Mouse (Mus musculus) MEL (cell line): ENCODE data around the gene Cdca4.

ENCODE experiments used
- CTCF ChIP-seq, 3 experiments: IDR thresholded peaks in 2 of 3; conservative IDR thresholded peaks in 1 of 3; 2 replicates each; pipeline ENCODE4 v1.5.1; 2011 to 2012; ENCODE audit warnings: low read length in 3 of 3, low read depth in 2 of 3, mild to moderate bottlenecking in 2 of 3, improper control_type of control experiment in 1 of 3, inconsistent platforms in 1 of 3, mixed read lengths in 1 of 3, moderate library complexity in 1 of 3; ENCODE audit not compliant: control insufficient read depth in 1 of 3, insufficient read depth in 1 of 3, poor library complexity in 1 of 3, severe bottlenecking in 1 of 3
- E2F4 ChIP-seq: IDR thresholded peaks from 2 replicates; pipeline ENCODE4 v1.6.1; 2011; ENCODE audit warnings: low read depth, low read length, improper control_type of control experiment, borderline replicate concordance
- EP300 ChIP-seq, 2 experiments: IDR thresholded peaks; 2 replicates each; pipeline ENCODE4 v1.6.1; 2011; ENCODE audit warnings: improper control_type of control experiment in 2 of 2, low read length in 2 of 2, low read depth in 1 of 2, mild to moderate bottlenecking in 1 of 2
- GABPA ChIP-seq: IDR thresholded peaks from 2 replicates; pipeline ENCODE4 v1.6.1; 2012; ENCODE audit warnings: low read depth, mild to moderate bottlenecking, inconsistent platforms, low read length, improper control_type of control experiment, moderate library complexity
- MAFK ChIP-seq: IDR thresholded peaks from 2 replicates; pipeline ENCODE4 v1.6.1; 2011; ENCODE audit warnings: low read depth, mild to moderate bottlenecking, low read length, improper control_type of control experiment, borderline replicate concordance
- POLR2A ChIP-seq, 2 experiments: IDR thresholded peaks; 2 replicates each; pipeline ENCODE4 v1.6.1; 2011 to 2012; ENCODE audit warnings: low read length in 2 of 2, mild to moderate bottlenecking in 2 of 2, control low read depth in 1 of 2, improper control_type of control experiment in 1 of 2, low read depth in 1 of 2, moderate library complexity in 1 of 2; ENCODE audit not compliant: control insufficient read depth in 1 of 2, insufficient read depth in 1 of 2, poor library complexity in 1 of 2
- ZC3H11A ChIP-seq: IDR thresholded peaks from 2 replicates; pipeline ENCODE4 v1.6.1; 2012; ENCODE audit warnings: low read depth, mild to moderate bottlenecking, inconsistent platforms, low read length, improper control_type of control experiment
- ZMIZ1 ChIP-seq: IDR thresholded peaks from 2 replicates; pipeline ENCODE4 v1.6.1; 2012; ENCODE audit warnings: low read depth, mild to moderate bottlenecking, inconsistent platforms, low read length, improper control_type of control experiment, moderate library complexity

DNA sequence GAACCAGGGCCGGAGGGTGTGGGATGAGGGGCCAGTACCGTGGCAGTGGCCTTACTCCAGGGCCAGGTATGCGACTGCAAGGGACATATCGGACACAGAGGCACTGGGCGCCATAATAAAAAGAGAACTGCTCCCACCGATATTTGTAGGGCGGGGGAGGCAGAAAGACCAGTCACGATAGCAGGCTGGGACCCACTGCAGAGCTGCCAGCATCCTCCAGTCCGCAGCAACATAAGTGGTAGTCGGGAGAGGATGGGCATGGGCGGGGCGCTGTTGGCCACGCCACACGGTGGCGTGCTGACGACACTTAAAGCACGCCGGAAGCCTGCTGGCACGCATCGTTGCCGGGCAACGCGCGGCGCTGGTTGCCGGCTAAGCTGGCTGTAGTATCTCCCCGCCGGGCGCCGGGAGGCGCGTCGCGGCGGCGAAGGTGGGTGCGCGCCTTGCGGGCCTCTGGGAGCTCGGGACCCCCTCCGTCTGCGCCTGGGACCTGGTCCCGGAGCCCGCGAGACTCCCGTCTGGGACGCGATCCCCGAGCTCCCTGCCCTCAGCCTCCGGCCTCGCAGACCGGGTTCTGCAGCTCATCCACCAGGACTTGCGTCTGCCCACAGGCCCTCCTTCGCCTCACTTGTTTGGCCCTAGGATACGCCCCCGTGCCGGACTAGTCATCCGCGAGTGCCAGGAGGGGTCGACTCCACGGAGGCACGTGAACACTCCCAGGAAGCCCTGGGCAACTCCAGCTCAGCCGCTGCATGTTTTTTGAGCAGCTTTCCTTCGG lies 20.4 kb downstream of the Cdca4 start, which contains the start of gene Clba1:
- TF ChIP-seq CTCF (IDR thresholded peaks at IDR 0.05 in 2 of 3, conservative IDR thresholded peaks at IDR 0.05 in 1 of 3; ENCODE audit: control insufficient read depth in 1 of 3, insufficient read depth in 1 of 3, low read depth in 2 of 3, low read length in 3 of 3, poor library complexity in 1 of 3, severe bottlenecking in 1 of 3) (peak in 1 of 3 experiments; percentile 39; a peak in 3 of 6 replicates), MAFK (no peak), ZC3H11A (no peak; the same call in 1 of the 2 replicates), EP300 (IDR thresholded peaks at IDR 0.05; ENCODE audit: low read depth in 1 of 2, low read length in 2 of 2) (no peak; a peak in 1 of 4 replicates), POLR2A (IDR thresholded peaks at IDR 0.05; ENCODE audit: control insufficient read depth in 1 of 2, insufficient read depth in 1 of 2, low read depth in 1 of 2, low read length in 2 of 2, poor library complexity in 1 of 2) (peak in 1 of 2 experiments; percentile 93; a peak in 2 of 4 replicates), ZMIZ1 (peak; percentile 90), GABPA (no peak), E2F4 (peak; percentile 84; the same call in 1 of the 2 replicates)
